Mouse (Mus musculus) embryonic stem cell, embryonic (primary cell): ENCODE measurements around the gene Ipo4.

Experiments
- CTCF ChIA-PET, 4 experiments: fragments of 300-600 bp in 2 of 4; fragments of 350-600 bp in 2 of 4; sonication (Branson Sonifier 250); formaldehyde crosslinking; loops; one replicate each; lab custom pipeline; 2022; ENCODE audit warnings: inconsistent platforms in 2 of 4; lab: Charles Lee
- POLR2A ChIA-PET, 4 experiments: fragments of 300-600 bp in 2 of 4; fragments of 350-600 bp in 2 of 4; sonication (Branson Sonifier 250); formaldehyde crosslinking; loops; one replicate each; lab custom pipeline; 2022; ENCODE audit warnings: antibody characterized with exemption in 4 of 4, inconsistent platforms in 1 of 4; lab: Charles Lee

The Ipo4 gene

GRCm38 (mm10) chr14:55589771-55590448 is 45.8 kb downstream of the Ipo4 start:
- ChIA-PET CTCF (interaction anchor here in 3 of 4 experiments (0.6 to 2.2 kb wide), 11 partner anchors 9 to 575 kb away, joined by 3 to 18 read pairs (median 5); partner anchors contain the start of genes A730061H03Rik (in 1 of the 3), Dcaf11 (in 1 of the 3), Mdp1 (in 1 of the 3) and Ngdn (in 1 of the 3)), POLR2A (interaction anchor here in 3 of 4 experiments (0.5 to 7.7 kb wide), 40 partner anchors 10 to 575 kb away, joined by 3 to 88 read pairs (median 12); partner anchors contain the start of genes A730061H03Rik (in 3 of the 3), Dcaf11 (in 3 of the 3), Gmpr2 (in 3 of the 3) and Nedd8 (in 3 of the 3))

DNA sequence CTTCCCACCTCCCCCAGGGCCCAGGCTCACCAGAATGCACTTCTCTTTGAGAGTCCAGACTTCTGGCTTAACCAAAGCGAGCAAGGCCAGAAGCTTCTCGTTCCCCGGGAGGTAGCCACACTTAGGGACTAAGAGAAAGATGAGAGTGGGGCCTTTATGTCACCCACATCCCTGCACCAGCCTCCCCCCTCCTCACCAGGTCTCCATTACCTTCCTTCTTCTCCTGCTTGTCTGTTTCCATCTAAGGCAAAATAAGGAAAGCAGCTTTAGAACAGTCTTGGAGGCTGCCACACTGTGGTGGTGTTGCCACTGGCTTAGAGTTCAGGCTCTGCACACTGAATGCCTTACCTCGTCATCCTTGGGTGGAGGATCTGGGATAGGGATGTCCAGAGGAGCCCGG is 46.5 kb downstream of the Ipo4 start:
- CTCF ChIA-PET = no interaction called here

GRCm38 (mm10) chr14:55586149-55586548 is 49.6 kb downstream of the Ipo4 start:
- POLR2A ChIA-PET = interaction anchor here in 3 of 4 experiments (1.3 to 2.1 kb wide), 5 partner anchors 10 to 49 kb away, joined by 4 to 12 read pairs (median 7); partner anchors contain the start of genes A730061H03Rik (in 1 of the 3), Dcaf11 (in 1 of the 3), Fitm1 (in 1 of the 3) and Ipo4 (in 1 of the 3)
- CTCF ChIA-PET = no interaction called here

More for the DNA sequence above, 46.5 kb downstream of the Ipo4 start:
- POLR2A ChIA-PET = interaction anchor here in 3 of 4 experiments (1.5 to 7.7 kb wide), 6 partner anchors 12 to 83 kb away, joined by 3 to 85 read pairs (median 15); partner anchors contain the start of genes Fitm1 (in 2 of the 3), Psme1 (in 2 of the 3), Gmpr2 (in 1 of the 3) and Ipo4 (in 1 of the 3)

DNA sequence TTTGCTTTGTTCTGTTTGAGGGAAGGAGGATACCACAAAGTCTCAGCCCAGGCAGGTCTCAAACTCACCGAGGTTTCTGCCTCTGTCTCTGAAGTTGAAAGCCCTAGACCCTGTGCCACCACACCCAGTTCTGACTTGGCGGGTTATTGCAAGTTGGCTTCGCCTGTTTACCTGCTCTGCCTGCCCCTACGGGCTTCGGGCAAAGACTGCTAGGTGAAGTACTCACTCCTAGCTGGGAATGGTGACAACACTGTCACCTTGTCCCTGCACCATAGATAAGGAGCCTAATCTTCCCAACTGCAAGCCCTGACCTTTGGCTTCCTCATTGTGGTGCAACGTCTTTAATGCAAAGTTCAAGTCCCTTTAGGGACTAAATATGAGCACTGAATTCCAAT is 50.2 kb downstream of the Ipo4 start:
- ChIA-PET CTCF (interaction anchor here in 3 of 4 experiments (0.5 to 1.6 kb wide), 7 partner anchors 10 to 35 kb away, joined by 3 to 6 read pairs (median 3); partner anchors contain the start of genes A730061H03Rik (in 1 of the 3) and Fitm1 (in 1 of the 3)), POLR2A (interaction anchor here in 3 of 4 experiments (0.6 to 3.5 kb wide), 29 partner anchors 10 to 692 kb away, joined by 3 to 29 read pairs (median 5); partner anchors contain the start of genes A730061H03Rik (in 3 of the 3), Pck2 (in 3 of the 3), Dcaf11 (in 2 of the 3) and Cbln3 (in 1 of the 3))

- ChIA-PET CTCF (interaction anchor here in 3 of 4 experiments (0.5 to 1.6 kb wide), 11 partner anchors 10 to 411 kb away, joined by 3 to 6 read pairs (median 4); partner anchors contain the start of genes A730061H03Rik (in 1 of the 3) and Fitm1 (in 1 of the 3)), POLR2A (interaction anchor here (0.5 to 3.5 kb wide), 35 partner anchors 9 to 691 kb away, joined by 3 to 29 read pairs (median 4); partner anchors contain the start of genes A730061H03Rik (in 3 of the 4), Pck2 (in 3 of the 4), Dcaf11 (in 2 of the 4) and Fitm1 (in 2 of the 4))
Measured at GRCm38 (mm10) chr14:55584702-55585565, 50.8 kb downstream of the Ipo4 start, which contains the start of gene Emc9. TSS of gene Emc9 (minus strand) at chr14:55585302.

DNA sequence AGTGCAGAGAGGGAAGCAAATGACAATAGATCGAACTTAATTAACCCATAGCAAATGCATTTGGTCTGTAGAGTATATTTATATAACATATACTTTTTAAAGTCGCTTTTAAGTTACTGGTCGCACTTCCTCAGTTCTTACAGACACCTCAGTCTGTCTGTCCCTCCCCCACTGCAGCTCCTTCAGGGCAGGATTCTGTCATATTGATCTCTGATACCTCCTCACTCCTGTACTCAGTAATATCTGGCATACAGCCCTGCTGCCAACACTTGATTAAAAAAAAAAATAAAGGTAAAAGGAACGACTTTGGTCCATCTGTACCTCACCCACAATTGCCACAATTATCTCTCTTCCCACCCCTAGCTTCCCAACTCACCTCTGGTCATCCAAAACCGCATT is 51.5 kb downstream of the Ipo4 start:
- ChIA-PET POLR2A (interaction anchor here (0.5 to 3.5 kb wide), 15 partner anchors 8 to 299 kb away, joined by 3 to 29 read pairs (median 4); partner anchors contain the start of genes A730061H03Rik (in 2 of the 4), Dcaf11 (in 2 of the 4), Fitm1 (in 2 of the 4) and Pck2 (in 2 of the 4)), CTCF (interaction anchor here in 3 of 4 experiments (0.6 to 1.9 kb wide), 6 partner anchors 17 to 178 kb away, joined by 3 to 6 read pairs (median 4); no protein-coding TSS in a partner anchor)

DNA sequence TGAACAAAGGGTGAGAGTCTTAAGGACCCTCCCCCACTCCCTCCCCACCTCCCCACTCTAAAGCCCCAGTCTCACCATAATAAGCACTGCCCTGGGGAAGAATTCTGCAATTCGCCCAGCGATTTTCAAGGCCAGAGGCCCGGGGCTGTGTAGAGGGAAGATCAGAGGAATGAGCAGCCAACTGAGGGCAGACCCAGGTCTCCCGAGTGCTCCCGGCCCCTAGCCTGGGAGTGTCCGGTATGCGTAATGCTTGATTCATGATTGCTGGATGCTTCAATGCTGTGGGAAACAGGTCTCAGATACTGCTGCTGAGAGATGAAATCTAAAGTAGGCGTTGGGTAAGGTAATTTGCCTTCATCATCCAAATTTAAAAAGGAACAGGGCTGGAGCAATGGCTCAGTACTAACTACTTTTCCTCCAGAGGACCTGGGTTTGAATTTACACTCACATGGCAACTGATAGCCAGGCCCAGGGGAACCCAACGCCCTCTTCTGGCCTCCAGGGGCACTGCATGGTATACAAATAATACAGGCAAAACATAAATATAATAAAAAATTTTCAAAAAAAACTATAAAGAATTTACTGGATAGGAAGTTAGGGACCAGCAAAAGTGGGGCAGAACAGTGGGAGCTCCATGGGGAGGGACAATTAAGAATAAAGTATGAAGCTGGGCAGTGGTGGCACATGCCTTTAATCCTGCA is 53.6 kb downstream of the Ipo4 start:
- ChIA-PET POLR2A (interaction anchor here in 2 of 4 experiments (0.8 to 3.5 kb wide), 3 partner anchors 9 to 22 kb away, joined by 3 to 29 read pairs (median 8); partner anchors contain the start of genes A730061H03Rik (in 2 of the 2), Dcaf11 (in 1 of the 2) and Psme2 (in 1 of the 2)), CTCF (interaction anchor here in 2 of 4 experiments (0.7 to 1.9 kb wide), 3 partner anchors 9 to 85 kb away, joined by 3 to 6 read pairs (median 6); partner anchors contain the start of genes Psme2 (in 1 of the 2) and Rnf31 (in 1 of the 2))

DNA sequence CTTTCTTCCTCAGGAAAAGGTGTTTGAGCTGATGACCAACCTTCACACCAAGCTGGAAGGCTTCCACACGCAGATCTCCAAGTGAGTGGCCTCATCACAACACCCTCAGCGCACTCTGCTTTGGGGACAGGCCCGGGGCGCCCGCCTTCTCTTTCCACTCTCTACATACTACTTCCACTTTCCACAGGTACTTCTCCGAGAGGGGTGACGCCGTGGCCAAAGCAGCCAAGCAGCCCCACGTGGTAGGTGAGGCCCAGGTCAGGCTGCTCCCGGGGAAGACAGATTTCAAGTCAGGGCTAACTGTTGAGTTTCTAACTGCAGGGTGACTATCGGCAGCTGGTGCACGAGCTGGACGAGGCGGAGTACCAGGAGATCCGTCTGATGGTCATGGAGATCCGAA is 55.0 kb downstream of the Ipo4 start:
- CTCF ChIA-PET = interaction anchor here in 3 of 4 experiments (0.8 to 1.9 kb wide), 4 partner anchors 10 to 646 kb away, joined by 3 to 6 read pairs (median 4); partner anchors contain the start of genes Psme2 (in 2 of the 3), A730061H03Rik (in 1 of the 3) and Rnf31 (in 1 of the 3)

DNA sequence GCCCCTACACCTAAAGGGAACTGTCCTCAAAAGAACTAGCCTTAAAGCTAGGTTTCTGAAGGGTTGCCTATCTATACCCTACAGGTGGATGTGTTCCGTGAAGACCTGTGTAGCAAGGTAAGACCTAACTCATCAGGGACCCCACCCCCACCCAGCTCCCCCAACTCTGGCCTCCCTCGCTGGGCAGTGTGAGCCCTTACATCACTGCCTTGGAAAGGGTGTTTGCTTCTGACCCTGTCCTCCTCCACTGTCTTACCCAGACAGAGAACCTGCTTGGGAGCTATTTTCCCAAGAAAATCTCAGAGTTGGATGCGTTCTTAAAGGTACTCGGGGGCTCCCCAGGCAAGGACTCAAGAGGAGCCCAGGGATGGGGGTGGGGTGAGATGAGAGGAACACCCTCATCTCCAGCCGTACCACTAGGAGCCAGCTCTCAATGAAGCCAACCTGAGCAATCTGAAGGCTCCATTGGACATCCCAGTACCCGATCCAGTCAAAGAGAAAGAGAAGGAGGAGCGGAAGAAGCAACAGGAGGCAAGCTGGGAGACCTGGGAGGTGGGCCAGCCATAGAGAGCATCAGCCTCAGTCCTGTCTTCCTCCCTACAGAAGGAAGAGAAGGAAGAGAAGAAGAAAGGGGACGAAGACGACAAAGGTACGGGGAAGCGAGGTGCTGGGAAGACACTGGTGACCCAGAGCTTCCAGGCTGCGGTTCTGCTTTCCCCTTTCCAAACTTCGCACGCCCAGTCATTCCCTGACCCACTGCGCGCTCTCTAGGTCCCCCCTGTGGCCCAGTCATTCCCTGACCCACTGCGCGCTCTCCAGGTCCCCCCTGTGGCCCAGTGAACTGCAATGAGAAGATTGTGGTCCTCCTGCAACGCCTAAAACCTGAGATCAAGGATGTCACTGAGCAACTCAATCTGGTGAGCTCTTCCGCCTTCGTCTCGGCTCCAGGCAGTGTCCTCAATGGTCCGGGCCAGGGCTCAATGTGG is 56.0 kb downstream of the Ipo4 start:
- ChIA-PET CTCF (interaction anchor here in 3 of 4 experiments (0.5 to 1.9 kb wide), 9 partner anchors 11 to 1484 kb away, joined by 3 to 5 read pairs (median 4); partner anchors contain the start of genes A730061H03Rik (in 1 of the 3), Psme2 (in 1 of the 3) and Rec8 (in 1 of the 3)), POLR2A (interaction anchor here in 3 of 4 experiments (0.6 to 8.0 kb wide), 17 partner anchors 11 to 1518 kb away, joined by 3 to 92 read pairs (median 4); partner anchors contain the start of genes A730061H03Rik (in 3 of the 3), Dcaf11 (in 3 of the 3), Psme2 (in 3 of the 3) and Rnf31 (in 3 of the 3))

More for the DNA sequence above, 55.0 kb downstream of the Ipo4 start:
- POLR2A ChIA-PET = interaction anchor here in 3 of 4 experiments (0.6 to 8.0 kb wide), 11 partner anchors 10 to 1825 kb away, joined by 3 to 92 read pairs (median 4); partner anchors contain the start of genes Psme2 (in 3 of the 3), Rnf31 (in 3 of the 3), A730061H03Rik (in 2 of the 3) and Dcaf11 (in 2 of the 3)

GRCm38 (mm10) chr14:55578668-55579269 is 57.0 kb downstream of the Ipo4 start:
- CTCF ChIA-PET = interaction anchor here in 3 of 4 experiments (0.6 to 1.5 kb wide), 15 partner anchors 12 to 937 kb away, joined by 3 to 9 read pairs (median 3); partner anchors contain the start of genes Psme2 (in 3 of the 3), Rnf31 (in 3 of the 3), A730061H03Rik (in 2 of the 3) and Dcaf11 (in 1 of the 3)
- POLR2A ChIA-PET = interaction anchor here (0.6 to 8.0 kb wide), 23 partner anchors 9 to 666 kb away, joined by 3 to 92 read pairs (median 5); partner anchors contain the start of genes A730061H03Rik (in 4 of the 4), Dcaf11 (in 4 of the 4), Rnf31 (in 3 of the 4) and Psme2 (in 2 of the 4)

- CTCF ChIA-PET = interaction anchor here in 3 of 4 experiments (0.5 to 1.5 kb wide), 15 partner anchors 13 to 936 kb away, joined by 3 to 9 read pairs (median 3); partner anchors contain the start of genes Psme2 (in 3 of the 3), Rnf31 (in 3 of the 3), A730061H03Rik (in 2 of the 3) and Dcaf11 (in 1 of the 3)
- POLR2A ChIA-PET = interaction anchor here (0.6 to 8.0 kb wide), 27 partner anchors 10 to 665 kb away, joined by 3 to 92 read pairs (median 4); partner anchors contain the start of genes A730061H03Rik (in 4 of the 4), Dcaf11 (in 4 of the 4), Rec8 (in 3 of the 4) and Rnf31 (in 3 of the 4)
Measured at GRCm38 (mm10) chr14:55577871-55578667, 57.7 kb downstream of the Ipo4 start, which contains the start of gene Psme1. TSS of gene Psme1 (plus strand) at chr14:55578123.

GRCm38 (mm10) chr14:55576376-55576775 is 59.4 kb downstream of the Ipo4 start:
- ChIA-PET CTCF (interaction anchor here in 2 of 4 experiments (0.5 to 1.6 kb wide), 6 partner anchors 13 to 299 kb away, joined by 3 to 19 read pairs (median 4); partner anchors contain the start of genes A730061H03Rik (in 1 of the 2), Dcaf11 (in 1 of the 2) and Pck2 (in 1 of the 2)), POLR2A (interaction anchor here in 3 of 4 experiments (0.7 to 8.0 kb wide), 10 partner anchors 9 to 59 kb away, joined by 4 to 92 read pairs (median 10); partner anchors contain the start of genes A730061H03Rik (in 2 of the 3), Dcaf11 (in 2 of the 3), Psme2 (in 2 of the 3) and Rnf31 (in 2 of the 3))
